Mouse (Mus musculus): ENCODE data around the gene E330034G19Rik.

The E330034G19Rik gene

DNA sequence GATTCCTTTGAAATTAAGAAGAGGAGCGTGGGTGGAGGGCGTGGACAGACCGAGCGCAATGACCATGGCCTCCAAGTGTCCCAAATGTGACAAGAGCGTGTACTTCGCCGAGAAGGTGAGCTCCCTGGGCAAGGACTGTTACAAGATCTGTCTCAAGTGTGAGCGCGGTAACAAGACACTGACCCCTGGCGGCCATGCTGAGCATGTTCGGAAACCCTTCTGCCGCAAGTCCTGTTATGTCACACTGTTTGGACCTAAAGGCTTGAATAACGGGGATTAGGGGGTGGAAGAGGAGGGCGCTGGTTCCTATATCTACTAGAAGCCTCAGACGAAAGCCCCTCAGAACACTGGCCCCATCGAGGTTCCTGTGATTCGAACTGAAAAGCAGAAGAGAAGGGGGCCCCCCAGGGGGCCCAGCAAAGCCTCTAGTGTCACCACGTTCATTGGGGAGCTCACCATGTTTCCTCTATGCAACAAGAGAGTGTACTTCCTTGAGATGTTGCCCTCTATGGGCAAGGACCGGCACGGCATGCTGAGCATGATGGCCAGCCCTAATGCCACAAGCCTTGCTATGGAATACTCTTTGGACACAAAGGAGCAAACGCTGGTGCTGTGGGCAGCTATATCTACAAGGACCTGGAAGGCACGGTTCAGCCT lies 65.4 kb downstream of the E330034G19Rik start:
- DNase-seq, result peak; percentile 11 to 47

All from kidney, adult 8-10 months (tissue).